Mouse (Mus musculus): Measurements from ENCODE around the gene B3galt2. TPM values are rescaled to one million over a fixed set of nuclear protein-coding genes. Genes with fewer than 3 reads are reported as not detected.

The B3galt2 gene
- total and polyA plus RNA-seq, 3 experiments: 0.01 to 0.04 TPM; not detected in 1

DNA sequence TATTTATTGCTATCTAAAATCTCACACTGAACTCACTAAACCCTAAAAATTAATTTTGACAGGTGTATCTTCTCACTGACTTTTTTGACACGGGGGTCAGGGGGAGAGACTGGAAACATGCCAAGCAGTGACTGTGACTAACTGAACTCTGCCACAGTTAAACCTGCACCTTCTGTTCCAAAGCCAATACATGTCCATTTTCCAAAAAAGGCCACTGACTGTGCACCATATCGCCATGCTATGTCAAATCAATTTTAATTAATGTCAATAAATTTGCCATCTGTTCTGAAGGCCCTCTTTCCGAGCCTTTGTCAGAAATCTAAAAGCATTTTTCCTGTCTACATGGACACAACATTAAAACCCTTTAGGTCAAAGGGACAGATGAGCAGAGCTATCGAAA, 4.9 kb downstream of the B3galt2 start:
- Histone ChIP-seq H3K27me3 (ENCODE audit: control insufficient read depth in 1 of 2, insufficient read depth in 2 of 2, low read length in 2 of 2) (no peaks in the 10 kb centered on the region), H3K4me3 (ENCODE audit: control insufficient read depth in 1 of 2, insufficient read depth in 1 of 2, low read depth in 2 of 2, low read length in 2 of 2) (no peak overlapping the region), H3K9me3 (replicated peaks; ENCODE audit: insufficient read depth, low read length) (no peaks in the 10 kb centered on the region), H3K79me2 (ENCODE audit: control insufficient read depth, insufficient read depth, low read length, poor library complexity) (no peaks in the 10 kb centered on the region), H3K4me1 (ENCODE audit: control insufficient read depth in 1 of 2, insufficient read depth in 2 of 2, low read length in 2 of 2) (no peaks in the 10 kb centered on the region), H3K27ac (ENCODE audit: control insufficient read depth, low read depth, low read length) (no peak overlapping the region), H3K36me3 (ENCODE audit: control insufficient read depth in 1 of 2, insufficient read depth in 2 of 2, low read length in 2 of 2) (peaks cover 0 to 15% of the 10 kb centered on the region in 2 experiments; a peak in 2 of 4 replicates), H3K9ac (ENCODE audit: control insufficient read depth, low read depth, low read length, poor library complexity, severe bottlenecking) (no peak overlapping the region)
- no peak for TF ChIP-seq USF2 (IDR thresholded peaks at IDR 0.05; ENCODE audit: borderline replicate concordance in 1 of 2, insufficient read depth in 1 of 2, low read depth in 1 of 2, low read length in 2 of 2)
- no peak for TF ChIP-seq TAL1 (IDR thresholded peaks at IDR 0.05; ENCODE audit: low read length)
- no peak for TF ChIP-seq MAX (IDR thresholded peaks at IDR 0.05; ENCODE audit: low read length)
- TF ChIP-seq NRF1 (IDR thresholded peaks at IDR 0.05; ENCODE audit: insufficient read depth, low read depth, low read length, poor library complexity, severe bottlenecking): no peak
- no peak for TF ChIP-seq MYB (IDR thresholded peaks at IDR 0.05; ENCODE audit: low read depth, low read length)
- no peak for TF ChIP-seq CHD1 (IDR thresholded peaks at IDR 0.05; ENCODE audit: low read depth, low read length)
- no peak for TF ChIP-seq BHLHE40 (IDR thresholded peaks at IDR 0.05; ENCODE audit: borderline replicate concordance, low read depth, low read length)
- no peak for TF ChIP-seq NELFE (IDR thresholded peaks at IDR 0.05; ENCODE audit: low read depth, low read length)
- DNase-seq (ENCODE audit: low read depth, low spot score): no peak

DNA sequence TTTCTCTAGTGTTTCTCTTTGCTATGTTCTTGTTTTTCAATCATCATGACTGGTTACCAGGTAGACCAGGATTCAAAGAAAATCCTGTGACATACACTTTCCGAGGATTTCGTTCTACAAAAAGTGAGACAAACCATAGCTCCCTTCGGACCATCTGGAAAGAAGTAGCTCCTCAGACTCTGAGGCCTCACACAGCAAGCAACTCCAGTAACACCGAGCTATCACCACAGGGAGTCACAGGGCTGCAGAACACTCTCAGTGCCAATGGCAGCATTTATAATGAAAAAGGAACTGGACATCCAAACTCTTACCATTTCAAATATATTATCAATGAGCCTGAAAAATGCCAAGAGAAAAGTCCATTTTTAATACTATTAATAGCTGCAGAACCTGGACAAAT, 5.8 kb downstream of the B3galt2 start:
- TF ChIP-seq GATA1 (IDR thresholded peaks at IDR 0.05; ENCODE audit: low read depth, low read length) (no peak), USF2 (IDR thresholded peaks at IDR 0.05; ENCODE audit: borderline replicate concordance in 1 of 2, insufficient read depth in 1 of 2, low read depth in 1 of 2, low read length in 2 of 2) (no peak)
- Histone ChIP-seq H3K9me3 (replicated peaks; ENCODE audit: insufficient read depth, low read length) (no peaks in the 10 kb centered on the region), H3K27ac (ENCODE audit: control insufficient read depth, low read depth, low read length) (no peak overlapping the region), H3K4me1 (ENCODE audit: control insufficient read depth in 1 of 2, insufficient read depth in 2 of 2, low read length in 2 of 2) (no peaks in the 10 kb centered on the region), H3K79me2 (ENCODE audit: control insufficient read depth, insufficient read depth, low read length, poor library complexity) (no peaks in the 10 kb centered on the region), H3K27me3 (ENCODE audit: control insufficient read depth in 1 of 2, insufficient read depth in 2 of 2, low read length in 2 of 2) (no peaks in the 10 kb centered on the region), H3K9ac (ENCODE audit: control insufficient read depth, low read depth, low read length, poor library complexity, severe bottlenecking) (no peak overlapping the region), H3K36me3 (ENCODE audit: control insufficient read depth in 1 of 2, insufficient read depth in 2 of 2, low read length in 2 of 2) (peaks cover 0 to 19% of the 10 kb centered on the region in 2 experiments; a peak in 2 of 4 replicates), H3K4me3 (ENCODE audit: control insufficient read depth in 1 of 2, insufficient read depth in 1 of 2, low read depth in 2 of 2, low read length in 2 of 2) (no peak overlapping the region)
- no peak for DNase-seq (ENCODE audit: low read depth, low spot score)

DNA sequence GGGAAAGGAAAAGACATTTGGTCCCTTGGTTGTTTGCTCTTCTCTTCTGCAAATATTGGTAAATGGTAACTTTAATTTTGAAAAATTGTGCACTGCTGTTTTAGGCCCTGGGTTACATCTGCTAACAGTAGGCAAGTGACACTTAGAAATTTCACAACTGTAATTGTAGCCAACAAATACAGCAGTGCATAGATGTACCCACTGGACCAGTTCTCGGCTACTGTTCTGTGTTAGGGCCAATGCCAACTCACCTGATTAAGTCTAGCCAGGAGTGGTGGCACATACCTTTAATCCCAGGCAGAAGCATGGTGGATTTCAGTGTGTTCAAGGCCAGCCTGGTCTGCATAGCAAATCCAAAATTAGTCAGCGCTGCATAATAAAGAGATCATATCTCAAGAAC, 9.9 kb downstream of the B3galt2 start:
- TF ChIP-seq MEF2A (IDR thresholded peaks at IDR 0.05; ENCODE audit: extremely low read depth, insufficient replicate concordance, low read depth, low read length, poor library complexity, severe bottlenecking): no peak
- TF ChIP-seq MAX (IDR thresholded peaks at IDR 0.05; ENCODE audit: low read length): no peak
- no peak for TF ChIP-seq RAD21 (IDR thresholded peaks at IDR 0.05; ENCODE audit: low read depth, low read length)
- no peak overlapping the region for H3K9ac ChIP-seq (ENCODE audit: control insufficient read depth, low read depth, low read length, poor library complexity, severe bottlenecking)
- no peaks in the 10 kb centered on the region for H3K9me3 ChIP-seq (replicated peaks; ENCODE audit: insufficient read depth, low read length)
- peaks cover 0 to 2% of the 10 kb centered on the region in 2 experiments; a peak in 2 of 4 replicates for H3K4me1 ChIP-seq (ENCODE audit: control insufficient read depth in 1 of 2, insufficient read depth in 2 of 2, low read length in 2 of 2)
- no peak for DNase-seq (ENCODE audit: low read depth, low spot score)
- peaks cover 6 to 26% of the 10 kb centered on the region in 2 experiments for H3K36me3 ChIP-seq (ENCODE audit: control insufficient read depth in 1 of 2, insufficient read depth in 2 of 2, low read length in 2 of 2)
- no peak overlapping the region for H3K4me3 ChIP-seq (ENCODE audit: control insufficient read depth in 1 of 2, insufficient read depth in 1 of 2, low read depth in 2 of 2, low read length in 2 of 2)
- H3K27ac ChIP-seq (ENCODE audit: control insufficient read depth, low read depth, low read length): no peak overlapping the region
- no peaks in the 10 kb centered on the region for H3K27me3 ChIP-seq (ENCODE audit: control insufficient read depth in 1 of 2, insufficient read depth in 2 of 2, low read length in 2 of 2)
- H3K79me2 ChIP-seq (ENCODE audit: control insufficient read depth, insufficient read depth, low read length, poor library complexity): no peaks in the 10 kb centered on the region
